Comparison of ENCODE assay signal across 8 mouse cellular contexts in the genomic region with DNA sequence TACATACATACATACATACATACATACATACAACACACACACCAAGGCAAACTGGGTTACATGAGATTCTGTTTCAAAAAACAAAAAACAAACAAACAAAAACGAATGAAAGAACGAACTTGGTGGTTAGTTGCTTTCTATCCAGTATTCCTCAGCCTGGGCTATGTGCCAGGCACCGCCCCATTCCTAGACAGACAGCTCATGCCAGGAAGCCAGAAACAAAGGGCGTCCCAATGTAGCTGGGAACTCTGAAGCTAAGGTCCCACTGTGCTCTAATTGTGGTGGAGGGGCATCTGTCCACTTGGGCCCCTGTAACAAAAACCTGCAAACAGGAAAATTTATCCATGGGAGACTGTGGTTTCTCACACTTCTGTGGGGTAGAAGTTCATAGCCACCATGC. TPM values are rescaled to one million over a fixed set of nuclear protein-coding genes. Genes with fewer than 3 reads are reported as not detected.
DNase-seq lines count a peak whose midpoint lies in the region; ATAC-seq and TF ChIP-seq lines count a peak whose summit lies in the region.
"Had no signal": no experiment of that assay in that cellular context is flagged by ENCODE, and none has a peak within 500 bp of the region (broad histone marks: within the 10 kb centered on the region; RNA-seq: fewer than 3 reads in every experiment).

No protein-coding gene starts in this region.

- no peak overlapping the region for H3K4me2 ChIP-seq in liver, postnatal 0 days (ENCODE audit: low read depth, low read length)
- no peak overlapping the region for H3K4me2 ChIP-seq in liver, embryonic 12.5 days
- no peak overlapping the region for H3K4me2 ChIP-seq in heart, embryonic 14.5 days (ENCODE audit: low read length)
- H3K4me2 ChIP-seq in lung, embryonic 16.5 days (ENCODE audit: low read depth, low read length): no peak overlapping the region
- H3K4me2 ChIP-seq: limb, embryonic 13.5 days had no signal

- H3K9me3 ChIP-seq in liver, postnatal 0 days (ENCODE audit: low read length): no peaks in the 10 kb centered on the region
- H3K9me3 ChIP-seq in liver, embryonic 12.5 days (replicated peaks): no peaks in the 10 kb centered on the region
- H3K9me3 ChIP-seq in heart, embryonic 14.5 days (ENCODE audit: control insufficient read depth, low read length): no peaks in the 10 kb centered on the region
- H3K9me3 ChIP-seq in lung, embryonic 16.5 days (ENCODE audit: control insufficient read depth, low read length): no peaks in the 10 kb centered on the region
- H3K9me3 ChIP-seq: limb, embryonic 13.5 days had no signal

- H3K9ac ChIP-seq in liver, postnatal 0 days (replicated peaks): no peak overlapping the region
- no peak overlapping the region for H3K9ac ChIP-seq in liver, embryonic 12.5 days
- no peak overlapping the region for H3K9ac ChIP-seq in heart, embryonic 14.5 days (ENCODE audit: low read length)
- no peak overlapping the region for H3K9ac ChIP-seq in lung, embryonic 16.5 days (ENCODE audit: low read length)
- H3K9ac ChIP-seq: limb, embryonic 13.5 days had no signal

- no peaks in the 10 kb centered on the region for H3K36me3 ChIP-seq in liver, postnatal 0 days (replicated peaks; ENCODE audit: insufficient read depth, low read length)
- no peaks in the 10 kb centered on the region for H3K36me3 ChIP-seq in liver, embryonic 12.5 days
- no peaks in the 10 kb centered on the region for H3K36me3 ChIP-seq in heart, embryonic 14.5 days (ENCODE audit: control insufficient read depth, insufficient read depth, low read length)
- H3K36me3 ChIP-seq in lung, embryonic 16.5 days (ENCODE audit: control insufficient read depth, insufficient read depth, low read length): no peaks in the 10 kb centered on the region
- H3K36me3 ChIP-seq: limb, embryonic 13.5 days had no signal

- DNase-seq in liver, postnatal 0 days: peak; percentile 27
- DNase-seq in adrenal gland, postnatal 36 days: peak; percentile 85 to 90
- no peak for DNase-seq in embryo, embryonic 10.5 days (ENCODE audit: low spot score)
- DNase-seq in cerebellum, adult 9-10 months: no peak

- TF ChIP-seq EP300 in liver, postnatal 0 days (IDR thresholded peaks at IDR 0.05; ENCODE audit: low read depth): no peak

- no peaks in the 10 kb centered on the region for H3K27me3 ChIP-seq in liver, postnatal 0 days (ENCODE audit: insufficient read depth, low read length)
- peaks cover 14% of the 10 kb centered on the region for H3K27me3 ChIP-seq in liver, embryonic 12.5 days (replicated peaks)
- H3K27me3 ChIP-seq in heart, embryonic 14.5 days (ENCODE audit: control insufficient read depth, insufficient read depth, low read length): peaks cover 7% of the 10 kb centered on the region; the same call in 1 of the 2 replicates
- H3K27me3 ChIP-seq in lung, embryonic 16.5 days (ENCODE audit: control insufficient read depth, insufficient read depth, low read depth, low read length): no peaks in the 10 kb centered on the region
- H3K27me3 ChIP-seq: limb, embryonic 13.5 days had no signal

- WGBS in liver, postnatal 0 days (ENCODE audit: insufficient replicate concordance): 32% methylated on average over 4 of the region's 4 CpGs
- WGBS in liver, embryonic 12.5 days (ENCODE audit: insufficient replicate concordance): 40% methylated on average over 4 of the region's 4 CpGs
- 38% methylated on average over 4 of the region's 4 CpGs for WGBS in heart, embryonic 14.5 days
- WGBS in lung, embryonic 16.5 days: 16% methylated on average over 4 of the region's 4 CpGs

- no peak overlapping the region for H3K27ac ChIP-seq in liver, postnatal 0 days (ENCODE audit: low read depth)
- H3K27ac ChIP-seq in liver, embryonic 12.5 days: no peak overlapping the region
- no peak overlapping the region for H3K27ac ChIP-seq in heart, embryonic 14.5 days (replicated peaks in 1 of 2; ENCODE audit: control insufficient read depth in 1 of 2, insufficient read depth in 1 of 2, low read depth in 2 of 2, low read length in 2 of 2)
- no peak overlapping the region for H3K27ac ChIP-seq in lung, embryonic 16.5 days (ENCODE audit: low read length)
- H3K27ac ChIP-seq: limb, embryonic 13.5 days had no signal

- no peak for TF ChIP-seq CTCF in liver, postnatal 0 days (IDR thresholded peaks at IDR 0.05; ENCODE audit: low read depth)

- H3K4me1 ChIP-seq in liver, postnatal 0 days (ENCODE audit: insufficient read depth): no peaks in the 10 kb centered on the region
- H3K4me1 ChIP-seq in liver, embryonic 12.5 days: no peaks in the 10 kb centered on the region
- no peaks in the 10 kb centered on the region for H3K4me1 ChIP-seq in heart, embryonic 14.5 days (ENCODE audit: control insufficient read depth in 2 of 2, insufficient read depth in 2 of 2, low read length in 2 of 2)
- H3K4me1 ChIP-seq in lung, embryonic 16.5 days (replicated peaks; ENCODE audit: control insufficient read depth, insufficient read depth, low read length): peaks cover 3% of the 10 kb centered on the region; the same call in 1 of the 2 replicates
- H3K4me1 ChIP-seq: limb, embryonic 13.5 days had no signal

- ATAC-seq in liver, postnatal 0 days: no peak
- no peak for ATAC-seq in liver, embryonic 12.5 days
- ATAC-seq in heart, embryonic 14.5 days (ENCODE audit: insufficient number of reproducible peaks, insufficient read depth, low FRiP score, low read depth): peak; percentile 57; the same call in 1 of the 2 replicates
- ATAC-seq in lung, embryonic 16.5 days (ENCODE audit: low read depth): peak; percentile 70; the same call in 1 of the 2 replicates

- no peak overlapping the region for H3K4me3 ChIP-seq in liver, postnatal 0 days (ENCODE audit: low read depth, low read length)
- no peak overlapping the region for H3K4me3 ChIP-seq in liver, embryonic 12.5 days
- H3K4me3 ChIP-seq in heart, embryonic 14.5 days (ENCODE audit: control insufficient read depth in 1 of 2, insufficient read depth in 1 of 2, low read depth in 1 of 2, low read length in 2 of 2): no peak overlapping the region
- no peak overlapping the region for H3K4me3 ChIP-seq in lung, embryonic 16.5 days (ENCODE audit: low read length)
- H3K4me3 ChIP-seq: limb, embryonic 13.5 days had no signal

RNA-seq across cellular contexts. Expression of a gene that starts 36.1 kb away (rescaled TPM):
- polyA plus RNA-seq in liver, postnatal 0 days (2015; fragmentation: Nextera tagmentation; extraction: Ambion mirVana): 28.8 and 29.1 TPM in 2 replicates
- 75.6 and 80.9 TPM in 2 replicates for polyA plus RNA-seq in liver, embryonic 12.5 days (2016; fragmentation: Nextera tagmentation; extraction: Ambion mirVana)
- 10 to 100 TPM; 21.6 to 22.7 TPM for total RNA-seq in adrenal gland, postnatal 36 days (2021)
- polyA plus RNA-seq in heart, embryonic 14.5 days (2014; fragmentation: Nextera tagmentation; extraction: Ambion mirVana): 41.1 and 44.5 TPM in 2 replicates
- 69.5 and 75.9 TPM in 2 replicates for polyA plus RNA-seq in lung, embryonic 16.5 days (2015; fragmentation: Nextera tagmentation; extraction: Ambion mirVana)

RNA-seq across cellular contexts. Expression of a gene that starts 36.6 kb away (rescaled TPM):
- polyA plus RNA-seq in liver, postnatal 0 days (2015; fragmentation: Nextera tagmentation; extraction: Ambion mirVana): not detected in 2 replicates
- not detected in 2 replicates for polyA plus RNA-seq in liver, embryonic 12.5 days (2016; fragmentation: Nextera tagmentation; extraction: Ambion mirVana)
- not detected for total RNA-seq in adrenal gland, postnatal 36 days (2021)
- polyA plus RNA-seq in heart, embryonic 14.5 days (2014; fragmentation: Nextera tagmentation; extraction: Ambion mirVana): not detected in 2 replicates
- polyA plus RNA-seq in lung, embryonic 16.5 days (2015; fragmentation: Nextera tagmentation; extraction: Ambion mirVana): not detected in 2 replicates
- polyA plus RNA-seq: limb, embryonic 13.5 days had no signal

RNA-seq across cellular contexts. Expression of a gene that starts 43.0 kb away (rescaled TPM):
- 3.0 and 3.2 TPM in 2 replicates for polyA plus RNA-seq in liver, postnatal 0 days (2015; fragmentation: Nextera tagmentation; extraction: Ambion mirVana)
- polyA plus RNA-seq in liver, embryonic 12.5 days (2016; fragmentation: Nextera tagmentation; extraction: Ambion mirVana): 1.6 TPM in 2 replicates
- under 1 TPM; 0.20 to 0.23 TPM for total RNA-seq in adrenal gland, postnatal 36 days (2021)
- polyA plus RNA-seq in heart, embryonic 14.5 days (2014; fragmentation: Nextera tagmentation; extraction: Ambion mirVana): 0.05 and 0.19 TPM in 2 replicates
- polyA plus RNA-seq in lung, embryonic 16.5 days (2015; fragmentation: Nextera tagmentation; extraction: Ambion mirVana): 13.9 and 14.6 TPM in 2 replicates

RNA-seq across cellular contexts. Expression of a gene that starts 45.0 kb away (rescaled TPM):
- polyA plus RNA-seq in liver, postnatal 0 days (2015; fragmentation: Nextera tagmentation; extraction: Ambion mirVana): not detected in 2 replicates
- polyA plus RNA-seq in liver, embryonic 12.5 days (2016; fragmentation: Nextera tagmentation; extraction: Ambion mirVana): 0.05 and 0.14 TPM in 2 replicates
- total RNA-seq in adrenal gland, postnatal 36 days (2021): 10 to 100 TPM in 1 of 2 experiments, under 1 TPM in 1; 0.46 to 20.1 TPM
- 0.07 TPM in 1 of 2 replicates, not detected in the other for polyA plus RNA-seq in heart, embryonic 14.5 days (2014; fragmentation: Nextera tagmentation; extraction: Ambion mirVana)
- 0.39 and 0.80 TPM in 2 replicates for polyA plus RNA-seq in lung, embryonic 16.5 days (2015; fragmentation: Nextera tagmentation; extraction: Ambion mirVana)

Comparison
In these comparisons a context has a peak if more than half of its experiments do, and no peak if none do; other contexts are left out.
1. ATAC-seq: peak in heart, embryonic 14.5 days (single experiment) and lung, embryonic 16.5 days (single experiment); none in liver, postnatal 0 days (single experiment) and liver, embryonic 12.5 days (single experiment).
2. DNase-seq: peak in liver, postnatal 0 days (single experiment) and adrenal gland, postnatal 36 days (2 of 2); none in embryo, embryonic 10.5 days (single experiment) and cerebellum, adult 9-10 months (single experiment).